Mouse (Mus musculus) induced T-regulatory cell, adult 2 months (primary cell): ENCODE results near the gene Gpx4.

ENCODE experiments used
- DNase-seq: peaks from one replicate; pipeline ENCODE4 v3.0.0-alpha.2; 2012; ENCODE audit warnings: low read depth

Gene Gpx4

DNA sequence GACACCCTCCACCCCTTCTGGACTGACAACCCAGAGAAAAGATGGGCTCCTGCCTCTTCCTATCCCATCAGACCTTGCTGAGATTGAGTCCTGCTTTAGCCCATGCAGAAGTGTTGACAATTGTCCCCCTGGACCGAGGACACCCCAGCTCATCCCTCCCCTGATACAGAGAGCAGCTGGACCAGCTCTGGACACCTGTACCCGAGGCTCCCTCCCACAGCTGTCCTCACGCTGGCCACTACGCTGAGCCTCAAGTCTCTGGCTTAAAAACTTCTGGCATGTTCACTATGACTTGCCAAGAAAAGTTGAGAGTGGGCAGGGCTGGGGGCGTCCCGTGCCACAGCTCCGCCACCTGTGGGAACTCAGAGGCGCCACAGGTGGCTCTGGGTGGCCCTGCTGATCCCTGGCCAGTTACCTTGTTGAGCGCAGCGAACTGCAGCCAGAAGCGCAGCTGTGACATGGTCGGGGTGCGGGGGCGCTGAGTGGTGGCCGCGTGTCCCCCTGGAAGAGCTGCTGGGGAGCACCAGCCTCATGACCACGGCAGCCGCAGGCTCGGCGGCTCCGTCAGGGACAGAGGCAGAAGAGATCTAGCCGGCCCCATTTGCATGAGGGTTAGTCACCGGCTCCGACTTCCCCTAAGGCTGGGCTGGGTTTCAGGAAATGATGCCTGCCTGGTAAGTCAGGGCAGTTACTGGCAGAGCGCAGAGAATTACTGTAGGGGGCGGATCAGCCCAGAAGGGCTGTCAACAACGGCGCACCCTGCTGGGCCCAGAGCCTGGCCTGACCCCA lies 28.0 kb downstream of the Gpx4 start:
- DNase-seq: peak; percentile 94

- no peak for DNase-seq
Measured at GRCm38 (mm10) chr10:80075924-80076323, 29.0 kb downstream of the Gpx4 start.

GRCm38 (mm10) chr10:80076386-80076785 lies 29.4 kb downstream of the Gpx4 start:
- DNase-seq: no peak

DNA sequence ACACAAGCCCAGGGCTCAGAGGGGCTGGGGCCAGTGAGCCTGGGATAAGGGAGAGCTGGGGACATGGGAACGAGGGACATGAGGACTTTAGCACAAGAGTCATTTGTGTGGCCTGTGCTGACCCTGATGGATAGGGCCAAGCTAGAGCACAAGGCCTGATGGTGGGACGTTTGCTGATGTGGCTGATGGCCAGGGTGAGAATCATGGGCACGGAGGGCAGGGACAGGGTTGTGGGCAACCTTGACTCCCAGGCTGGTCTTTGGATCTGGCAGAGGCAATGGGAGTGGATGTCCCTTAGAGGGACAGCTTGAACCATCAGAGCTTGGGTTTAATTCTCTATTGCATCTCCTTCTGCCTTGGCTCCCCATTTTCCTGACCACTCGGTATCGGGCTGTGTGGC lies 30.3 kb downstream of the Gpx4 start:
- DNase-seq: no peak

DNA sequence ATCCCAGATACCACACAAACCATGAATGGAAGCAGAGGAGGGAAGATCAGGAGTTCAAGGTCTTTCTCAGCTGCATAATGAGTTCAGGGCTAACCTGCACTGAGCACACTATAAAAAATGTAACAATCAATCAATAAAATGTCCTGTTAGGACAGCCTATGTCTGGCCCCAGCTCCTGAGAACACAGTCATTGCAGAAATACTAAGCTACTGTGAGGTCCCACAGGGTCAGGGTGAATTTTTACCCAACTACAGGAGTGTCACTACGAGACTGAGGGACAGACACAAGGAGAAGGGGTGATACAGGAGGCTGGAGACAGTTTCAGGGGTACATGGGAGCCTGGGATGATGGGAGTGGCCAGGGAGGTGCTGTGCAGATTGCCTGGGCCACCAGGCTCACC lies 31.4 kb downstream of the Gpx4 start:
- no peak for DNase-seq

GRCm38 (mm10) chr10:80080396-80081070 lies 33.6 kb downstream of the Gpx4 start:
- DNase-seq: no peak

GRCm38 (mm10) chr10:80081075-80081474 lies 34.1 kb downstream of the Gpx4 start:
- no peak for DNase-seq

DNA sequence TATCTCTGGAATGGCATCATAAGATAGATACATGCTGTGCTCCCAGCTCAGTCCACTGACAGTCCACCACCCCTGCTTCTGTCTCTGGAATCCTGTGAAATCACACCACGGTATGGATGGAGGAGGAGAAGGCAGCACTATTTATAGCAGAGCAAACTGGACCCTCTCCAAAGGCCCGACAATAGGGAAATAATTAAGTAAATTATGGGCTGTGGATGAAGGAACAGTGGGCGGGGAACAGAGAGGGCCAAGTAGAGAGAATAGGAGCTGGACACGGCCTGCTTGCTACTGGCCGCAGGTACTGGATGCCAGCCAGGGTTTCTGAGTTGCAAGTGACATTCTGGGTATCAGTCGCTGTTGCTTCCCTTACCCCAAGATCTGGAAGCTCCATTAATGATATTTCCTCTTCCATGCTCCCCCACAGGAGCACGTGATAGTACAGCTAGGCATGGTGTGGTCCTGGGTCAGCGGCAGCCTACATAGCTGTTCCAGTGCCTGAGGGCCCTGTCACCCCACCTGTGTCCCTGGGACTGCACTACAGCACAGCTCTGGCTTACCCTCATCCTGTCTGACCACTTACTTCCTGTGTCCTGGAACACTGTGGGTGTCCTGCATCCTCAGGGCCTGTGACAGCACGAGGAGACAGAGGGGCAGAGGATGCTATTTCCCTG lies 38.0 kb downstream of the Gpx4 start:
- no peak for DNase-seq

- no peak for DNase-seq
Measured at GRCm38 (mm10) chr10:80086847-80087246, 39.9 kb downstream of the Gpx4 start.

DNA sequence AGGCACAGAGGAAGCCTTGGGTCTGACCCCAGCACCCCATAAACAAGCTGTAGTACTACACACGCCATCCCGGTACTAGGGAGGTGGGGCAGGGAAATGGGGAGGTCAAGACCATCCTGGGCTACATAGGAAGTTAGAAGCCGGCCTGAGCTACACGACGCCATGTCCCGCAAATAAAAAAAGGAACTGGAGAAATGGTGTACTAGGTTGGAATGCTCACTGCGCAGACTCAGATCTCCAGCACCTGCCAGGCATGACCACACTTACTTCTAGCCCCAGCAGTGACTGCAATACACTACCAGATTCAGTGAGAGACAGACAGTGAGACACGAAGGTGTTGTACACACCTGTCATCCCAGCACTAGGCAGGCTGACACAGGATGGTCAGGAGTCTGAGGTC lies 40.5 kb downstream of the Gpx4 start:
- DNase-seq: no peak

- no peak for DNase-seq
Measured at GRCm38 (mm10) chr10:80089146-80089545, 42.2 kb downstream of the Gpx4 start.

DNA sequence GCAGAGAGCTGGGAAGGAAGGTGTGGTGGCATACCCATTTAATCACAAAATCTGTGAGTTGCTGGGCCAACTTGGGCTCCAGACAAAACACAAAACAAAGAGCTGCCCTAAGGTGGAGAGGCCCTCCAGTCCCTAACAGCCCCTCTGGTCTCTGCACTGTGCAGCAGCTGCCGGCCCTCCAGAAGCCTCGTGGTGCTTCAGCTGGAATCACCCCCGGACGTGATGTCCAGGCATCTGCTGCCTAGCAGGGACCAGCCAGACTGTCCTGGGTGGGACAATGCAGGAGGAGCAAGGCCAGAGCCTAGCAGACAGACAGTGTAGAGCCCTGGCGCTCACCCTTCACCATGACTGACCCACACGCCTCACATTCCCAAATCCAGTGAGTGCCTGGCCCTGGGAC lies 44.6 kb downstream of the Gpx4 start:
- no peak for DNase-seq

- DNase-seq: no peak
Measured at GRCm38 (mm10) chr10:80092690-80093089, 45.7 kb downstream of the Gpx4 start.

DNA sequence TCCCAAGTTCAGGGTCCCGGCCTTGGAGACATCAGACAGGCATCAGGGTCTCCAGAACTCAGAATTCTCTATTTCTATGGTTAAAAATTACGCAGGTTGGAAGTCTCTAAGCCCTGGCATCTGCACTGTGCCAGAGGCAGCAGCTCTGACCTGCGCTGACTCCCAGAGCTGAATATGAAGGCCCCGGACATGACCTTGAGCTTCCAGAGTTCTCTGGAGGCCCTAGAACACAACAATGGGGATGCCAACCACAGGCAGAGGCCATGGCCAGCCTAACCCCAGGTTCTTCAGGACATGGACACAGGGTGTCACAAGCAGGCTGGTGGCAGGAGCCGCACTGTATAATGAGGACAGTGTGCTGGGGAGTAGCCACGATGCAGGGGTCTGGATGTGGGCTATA lies 47.1 kb downstream of the Gpx4 start:
- DNase-seq: no peak

- DNase-seq: no peak
Measured at GRCm38 (mm10) chr10:80094684-80095083, 47.7 kb downstream of the Gpx4 start.

DNA sequence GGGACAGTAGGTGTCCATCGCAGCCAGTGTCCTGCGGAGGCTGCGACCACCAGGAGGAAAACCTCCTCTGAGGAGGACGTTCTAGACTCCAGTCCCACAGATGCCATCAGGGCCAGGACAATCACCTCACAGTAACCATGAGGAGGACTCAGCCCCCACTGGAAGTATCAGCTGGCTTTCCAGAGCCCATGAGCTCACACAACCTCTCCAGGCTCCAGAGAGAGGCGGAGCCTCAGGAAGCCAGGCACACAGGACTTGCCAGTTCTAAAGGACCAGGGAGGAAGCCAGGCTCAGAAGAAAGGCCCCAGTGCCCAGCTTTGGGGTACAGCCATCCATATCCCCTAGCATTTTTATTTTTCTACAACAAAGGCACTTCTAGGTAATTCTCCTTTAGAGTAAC lies 48.6 kb downstream of the Gpx4 start:
- no peak for DNase-seq

- DNase-seq: peak; percentile 27
Measured at GRCm38 (mm10) chr10:80097275-80097674, 50.3 kb downstream of the Gpx4 start.

DNA sequence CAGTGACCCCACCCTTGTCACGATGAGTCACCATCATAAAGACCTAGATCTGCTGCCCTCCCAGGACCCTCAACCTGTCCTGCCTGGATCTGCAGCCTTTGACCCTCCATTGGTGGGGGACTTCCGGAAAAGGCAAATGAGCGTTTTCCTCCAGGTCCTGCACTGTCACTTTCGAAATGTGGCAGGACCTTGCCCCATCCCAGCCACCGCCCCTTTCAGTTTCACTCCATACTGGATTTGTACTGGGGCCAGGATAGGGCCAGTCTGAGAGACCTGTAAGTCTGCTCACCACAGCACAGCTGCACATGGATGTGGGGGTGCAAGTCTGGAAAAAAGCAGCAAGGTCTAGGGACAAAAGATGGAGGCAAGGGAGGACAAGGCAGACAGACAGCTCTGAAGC lies 51.7 kb downstream of the Gpx4 start:
- DNase-seq: no peak

DNA sequence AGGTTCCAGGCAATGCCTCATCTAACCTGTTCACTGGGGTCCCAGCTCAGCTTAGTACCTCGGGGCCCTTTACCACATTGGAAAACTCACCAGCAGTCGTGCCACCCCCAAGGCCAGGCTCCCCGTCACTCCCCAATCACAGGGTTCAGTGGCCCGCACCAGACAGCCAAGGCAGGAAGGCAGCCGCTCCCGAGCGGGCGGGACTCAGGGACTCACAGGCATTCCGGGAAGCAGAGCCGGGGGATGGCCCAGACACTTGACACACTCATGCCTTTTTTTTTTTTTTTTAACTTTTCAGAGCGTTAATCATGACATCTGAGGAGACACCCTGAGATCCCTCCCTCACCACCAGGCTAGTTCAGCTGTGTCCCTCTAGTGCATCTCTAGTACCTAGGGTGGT lies 54.0 kb downstream of the Gpx4 start:
- no peak for DNase-seq

DNA sequence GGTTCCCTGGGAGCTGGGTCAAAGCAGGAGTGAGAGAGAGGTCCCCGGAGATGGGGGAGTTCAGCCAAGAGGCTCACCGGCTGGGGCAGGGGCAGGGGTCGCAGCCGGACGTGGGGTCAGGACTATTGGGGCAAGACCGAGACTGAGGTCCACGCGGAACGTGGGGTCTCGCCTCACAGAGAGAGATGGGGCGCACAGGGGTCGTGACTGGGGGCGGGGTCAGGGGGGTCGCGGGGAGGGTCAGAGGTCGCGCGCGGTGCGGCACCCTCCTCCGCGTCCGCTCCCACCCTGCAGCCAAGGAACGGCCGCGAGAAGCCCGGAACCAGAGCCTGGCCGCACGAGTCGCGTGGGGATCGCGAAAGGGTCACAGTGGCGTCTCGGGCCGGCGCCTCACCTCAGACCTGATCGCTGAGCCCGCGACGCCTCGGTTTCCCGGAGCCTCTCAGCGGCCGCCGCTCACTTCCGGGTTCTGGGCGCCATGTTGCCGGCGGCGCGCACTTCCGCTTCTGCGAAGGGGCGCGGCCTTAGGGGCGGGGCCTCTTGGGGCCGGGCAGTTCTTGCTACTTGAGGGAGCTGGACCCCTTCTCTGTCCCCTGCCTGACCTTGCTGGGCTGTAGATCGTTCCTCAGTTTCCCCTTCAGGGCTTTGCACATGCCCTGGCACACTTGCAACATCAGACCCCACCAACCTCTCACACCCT lies 55.4 kb downstream of the Gpx4 start:
- DNase-seq: peak; percentile 94

DNA sequence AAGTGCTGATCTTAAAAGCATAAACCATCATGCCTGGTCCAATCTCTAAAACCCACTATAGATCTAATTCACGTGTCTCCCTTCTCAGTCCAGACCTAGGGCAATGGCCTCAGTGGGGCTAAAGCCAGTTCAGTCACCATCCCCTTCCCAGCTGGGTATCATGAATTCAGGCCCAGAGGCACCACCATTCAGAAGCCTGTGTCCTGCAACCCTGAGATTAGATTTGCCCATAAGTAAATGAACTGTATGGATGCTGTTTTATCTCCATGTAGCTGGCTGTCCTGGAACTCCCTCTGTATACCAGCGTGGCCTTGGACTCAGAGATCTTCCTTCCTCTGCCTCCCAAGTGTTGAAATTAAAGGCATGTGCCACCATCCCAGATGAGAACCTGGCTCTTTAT lies 56.1 kb downstream of the Gpx4 start:
- DNase-seq: no peak

GRCm38 (mm10) chr10:80104181-80104580 lies 57.2 kb downstream of the Gpx4 start:
- DNase-seq: no peak

GRCm38 (mm10) chr10:80105460-80105859 lies 58.5 kb downstream of the Gpx4 start, which contains the start of gene Sbno2:
Gene Sbno2, minus strand, starts transcription at chr10:80105571.
- no peak for DNase-seq
